Mouse (Mus musculus) embryonic facial prominence, embryonic 12.5 days (tissue): Measurements from ENCODE around the gene Dennd1a. TPM values are rescaled to one million over a fixed set of nuclear protein-coding genes. Genes with fewer than 3 reads are reported as not detected.

ENCODE experiments used
- ATAC-seq: fragments of 200-750 bp; cut with Nextera tagmentation; 2 replicates; pipeline ENCODE4 v1.8.0; 2017; ENCODE audit not compliant: insufficient number of reproducible peaks, insufficient read depth, low FRiP score, low TSS enrichment
- H3K27ac ChIP-seq: fragments of 300-500 bp; sonication (generic); 2 replicates; pipeline ENCODE4 v1.5.1; 2016; ENCODE audit warnings: mild to moderate bottlenecking
- H3K27me3 ChIP-seq: fragments of 300-500 bp; sonication (generic); 2 replicates; pipeline ENCODE4 v1.6.1; 2016; ENCODE audit warnings: mild to moderate bottlenecking, moderate library complexity
- H3K36me3 ChIP-seq: fragments of 300-500 bp; sonication (generic); 2 replicates; pipeline ENCODE4 v1.6.1; 2016; ENCODE audit warnings: mild to moderate bottlenecking
- H3K4me1 ChIP-seq: fragments of 300-500 bp; sonication (generic); 2 replicates; pipeline ENCODE4 v1.6.1; 2016
- H3K4me2 ChIP-seq: fragments of 300-500 bp; sonication (generic); replicated peaks from 2 replicates; pipeline ENCODE4 v1.6.1; 2016; ENCODE audit warnings: mild to moderate bottlenecking, moderate library complexity
- H3K4me3 ChIP-seq: fragments of 300-500 bp; sonication (generic); 2 replicates; pipeline ENCODE4 v1.5.1; 2016; ENCODE audit warnings: mild to moderate bottlenecking
- H3K9ac ChIP-seq: fragments of 300-500 bp; sonication (generic); 2 replicates; pipeline ENCODE4 v1.6.1; 2016; ENCODE audit warnings: mild to moderate bottlenecking, moderate library complexity
- H3K9me3 ChIP-seq: fragments of 300-500 bp; sonication (generic); 2 replicates; pipeline ENCODE4 v1.6.1; 2016; ENCODE audit warnings: mild to moderate bottlenecking, moderate library complexity
- WGBS: fragments of 180-500 bp; shearing (Covaris S2); methylation state at CpG from one replicate; pipeline ENCODE4 v1.1.7; 2016; 5-methylcytosine and 5-hydroxymethylcytosine counted together
- polyA plus RNA-seq: library from polyadenylated mRNA; unstranded; fragments of >200 nt; fragmentation: Nextera tagmentation; extraction: Ambion mirVana; gene quantifications from 2 replicates; pipeline ENCODE4 v1.2.1, GENCODE M21; 2016

Dennd1a gene
- polyA plus RNA-seq, 1 experiment from 2014 or later = 21.4 TPM

DNA sequence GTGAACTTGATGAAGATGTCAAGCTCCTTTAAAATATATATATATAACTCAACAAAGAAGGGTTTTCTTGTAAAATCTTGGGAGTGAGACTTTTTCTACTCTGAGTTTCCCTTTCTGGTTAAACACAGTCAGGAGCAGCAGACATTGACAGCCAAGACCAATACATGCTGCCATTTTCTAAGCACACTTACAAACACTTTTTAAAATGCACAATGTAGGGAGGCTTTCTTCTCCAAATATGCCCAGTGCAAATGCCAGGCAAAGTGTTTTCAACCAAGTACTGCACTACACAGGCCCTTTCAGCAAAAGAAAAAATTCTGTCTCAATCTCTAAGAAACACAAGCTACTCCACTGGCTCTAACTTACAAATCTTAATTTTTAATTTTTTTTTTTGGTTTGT, 65.7 kb downstream of the Dennd1a start:
- Histone ChIP-seq H3K4me3 (no peak overlapping the region), H3K4me2 (no peak overlapping the region), H3K9me3 (no peaks in the 10 kb centered on the region), H3K27ac (no peak overlapping the region), H3K9ac (no peak overlapping the region), H3K4me1 (peaks cover 11% of the 10 kb centered on the region), H3K36me3 (no peaks in the 10 kb centered on the region), H3K27me3 (no peaks in the 10 kb centered on the region)
- ATAC-seq = no peak

DNA sequence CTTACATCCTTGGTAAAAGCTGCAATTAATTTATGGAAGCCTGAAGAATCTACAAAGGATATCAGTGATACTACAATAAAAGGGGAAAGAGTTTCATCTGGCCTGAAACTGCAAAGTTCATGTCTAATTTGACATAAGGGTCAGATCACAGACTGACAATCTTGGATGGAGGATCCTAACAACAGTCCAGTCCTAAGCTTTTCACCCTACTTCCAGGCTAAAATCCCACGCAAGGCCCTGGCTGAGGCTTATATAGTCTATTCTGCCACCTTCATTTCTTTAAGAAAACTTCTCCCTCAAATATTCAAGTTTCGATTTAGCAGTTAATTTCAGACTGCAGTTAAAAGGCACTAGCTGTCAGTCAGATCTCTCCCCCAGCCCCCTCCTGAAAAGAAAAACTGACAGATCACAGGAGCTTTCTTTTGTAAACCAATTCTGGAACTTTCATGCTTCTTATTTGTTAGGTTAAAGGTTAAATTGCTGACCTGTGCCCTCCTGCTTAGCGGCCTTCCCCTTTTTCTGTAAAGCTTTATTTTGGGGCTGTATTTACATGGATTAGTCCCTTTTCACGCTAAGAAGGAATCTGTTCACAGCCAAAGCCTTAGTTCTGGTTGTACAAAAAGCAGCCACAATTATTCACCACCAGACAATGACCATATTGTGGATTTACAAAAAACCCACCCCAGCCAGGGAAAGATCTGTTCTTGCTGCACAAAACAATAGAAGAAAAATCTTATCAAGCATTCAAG, 66.3 kb downstream of the Dennd1a start:
- Histone ChIP-seq H3K4me3 (no peak overlapping the region), H3K9ac (no peak overlapping the region), H3K27me3 (no peaks in the 10 kb centered on the region), H3K4me1 (peaks cover 11% of the 10 kb centered on the region), H3K27ac (no peak overlapping the region), H3K9me3 (no peaks in the 10 kb centered on the region), H3K36me3 (no peaks in the 10 kb centered on the region), H3K4me2 (no peak overlapping the region)
- 13% methylated on average over 4 of the region's 4 CpGs for WGBS
- no peak for ATAC-seq

DNA sequence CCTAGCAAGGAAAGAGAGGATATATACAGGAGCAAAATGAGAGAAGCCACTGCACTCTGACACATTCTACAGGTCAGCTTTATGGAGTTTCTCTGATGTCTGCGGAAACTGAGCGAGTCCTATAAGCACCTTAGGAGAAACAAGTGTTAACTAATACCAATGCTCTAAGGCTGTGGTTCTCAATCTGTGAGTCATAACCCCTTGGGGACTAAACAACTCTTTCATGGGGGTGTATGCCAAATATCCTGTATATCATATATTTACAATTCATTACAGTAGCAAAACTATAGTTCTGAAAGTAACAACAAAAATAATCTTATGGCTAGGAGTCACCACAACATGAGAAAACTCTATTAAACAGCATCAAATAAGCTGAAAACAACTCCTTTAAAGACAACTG, 67.5 kb downstream of the Dennd1a start:
- ATAC-seq = no peak
- no peaks in the 10 kb centered on the region for H3K36me3 ChIP-seq
- H3K4me2 ChIP-seq = no peak overlapping the region
- no peaks in the 10 kb centered on the region for H3K27me3 ChIP-seq
- H3K27ac ChIP-seq = no peak overlapping the region
- H3K9ac ChIP-seq = no peak overlapping the region
- H3K4me1 ChIP-seq = peaks cover 11% of the 10 kb centered on the region
- 87% methylated on average over 2 of the region's 2 CpGs for WGBS
- no peak overlapping the region for H3K4me3 ChIP-seq
- H3K9me3 ChIP-seq = no peaks in the 10 kb centered on the region

GRCm38 (mm10) chr2:38213041-38213440, 74.1 kb downstream of the Dennd1a start:
- Histone ChIP-seq H3K27ac (no peak overlapping the region), H3K9ac (no peak overlapping the region), H3K27me3 (no peaks in the 10 kb centered on the region), H3K4me3 (no peak overlapping the region), H3K36me3 (no peaks in the 10 kb centered on the region), H3K4me1 (no peaks in the 10 kb centered on the region), H3K4me2 (no peak overlapping the region), H3K9me3 (no peaks in the 10 kb centered on the region)
- WGBS = 72% methylated on average over 1 of the region's 1 CpGs
- no peak for ATAC-seq

- Histone ChIP-seq H3K4me2 (no peak overlapping the region), H3K27ac (no peak overlapping the region), H3K36me3 (no peaks in the 10 kb centered on the region), H3K4me1 (no peaks in the 10 kb centered on the region), H3K9me3 (no peaks in the 10 kb centered on the region), H3K27me3 (no peaks in the 10 kb centered on the region), H3K4me3 (no peak overlapping the region), H3K9ac (no peak overlapping the region)
- 96% methylated on average over 2 of the region's 2 CpGs for WGBS
- no peak for ATAC-seq
These were observed 75.8 kb downstream of the Dennd1a start for GRCm38 (mm10) chr2:38211426-38211825.

- H3K27ac ChIP-seq = no peak overlapping the region
- H3K4me2 ChIP-seq = no peak overlapping the region
- H3K4me3 ChIP-seq = no peak overlapping the region
- 83% methylated on average over 1 of the region's 1 CpGs for WGBS
- no peaks in the 10 kb centered on the region for H3K4me1 ChIP-seq
- ATAC-seq = no peak
- H3K9ac ChIP-seq = no peak overlapping the region
- H3K9me3 ChIP-seq = no peaks in the 10 kb centered on the region
- H3K36me3 ChIP-seq = no peaks in the 10 kb centered on the region
- H3K27me3 ChIP-seq = no peaks in the 10 kb centered on the region
These were observed 79.4 kb downstream of the Dennd1a start for GRCm38 (mm10) chr2:38207752-38208151.

DNA sequence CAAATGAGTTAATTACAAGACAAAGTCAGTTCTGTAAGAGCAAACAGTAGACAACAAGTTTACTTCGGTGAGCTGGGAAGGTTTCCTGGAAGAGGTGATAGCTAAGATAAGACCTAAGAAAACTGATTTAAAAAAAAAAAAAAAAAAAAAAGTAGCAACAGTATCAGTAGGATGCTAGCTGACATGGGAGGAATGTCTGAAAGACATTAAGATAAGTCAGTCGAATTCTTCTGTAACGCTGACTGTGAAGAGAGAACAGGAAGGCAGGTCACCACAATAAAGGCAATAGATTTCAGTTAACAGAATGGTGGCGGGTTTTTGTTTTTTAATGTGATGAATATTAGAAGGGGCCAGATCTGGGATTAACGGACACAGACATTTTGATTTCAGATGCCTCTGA, 81.9 kb downstream of the Dennd1a start:
- H3K36me3 ChIP-seq = no peaks in the 10 kb centered on the region
- no peak overlapping the region for H3K27ac ChIP-seq
- no peaks in the 10 kb centered on the region for H3K9me3 ChIP-seq
- no peak for ATAC-seq
- no peak overlapping the region for H3K4me3 ChIP-seq
- H3K4me2 ChIP-seq = no peak overlapping the region
- H3K4me1 ChIP-seq = no peaks in the 10 kb centered on the region
- no peaks in the 10 kb centered on the region for H3K27me3 ChIP-seq
- no peak overlapping the region for H3K9ac ChIP-seq
- 66% methylated on average over 5 of the region's 5 CpGs for WGBS

- Histone ChIP-seq H3K4me3 (no peak overlapping the region), H3K4me2 (no peak overlapping the region), H3K36me3 (no peaks in the 10 kb centered on the region), H3K9me3 (no peaks in the 10 kb centered on the region), H3K9ac (no peak overlapping the region), H3K4me1 (no peaks in the 10 kb centered on the region), H3K27ac (no peak overlapping the region), H3K27me3 (no peaks in the 10 kb centered on the region)
- WGBS = 58% methylated on average over 2 of the region's 2 CpGs
- ATAC-seq = no peak
These were observed 82.5 kb downstream of the Dennd1a start for GRCm38 (mm10) chr2:38204696-38205095.

DNA sequence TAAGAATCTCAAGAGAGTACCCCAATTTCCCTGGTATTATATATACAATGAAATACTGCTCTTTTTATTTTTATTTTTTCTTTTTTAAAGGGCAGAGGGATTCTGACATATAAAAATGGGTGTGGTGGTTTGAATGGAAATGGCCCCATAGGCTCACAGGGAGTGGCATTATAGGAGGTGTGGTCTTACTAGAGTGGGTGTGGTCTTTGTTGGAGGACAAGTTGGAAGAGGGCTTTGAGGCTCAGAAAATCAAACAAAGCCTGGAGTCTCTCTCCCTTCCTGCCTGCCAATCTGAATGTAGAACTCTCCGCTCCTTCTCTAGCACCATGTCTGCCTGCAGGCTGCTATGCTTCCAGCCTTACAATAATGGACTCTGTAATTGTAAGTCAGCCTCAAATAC, 89.1 kb downstream of the Dennd1a start:
- Histone ChIP-seq H3K4me3 (no peak overlapping the region), H3K27ac (no peak overlapping the region), H3K4me1 (no peaks in the 10 kb centered on the region), H3K4me2 (no peak overlapping the region), H3K27me3 (no peaks in the 10 kb centered on the region), H3K36me3 (no peaks in the 10 kb centered on the region), H3K9ac (no peak overlapping the region), H3K9me3 (no peaks in the 10 kb centered on the region)
- no peak for ATAC-seq
- 75% methylated on average over 1 of the region's 1 CpGs for WGBS

DNA sequence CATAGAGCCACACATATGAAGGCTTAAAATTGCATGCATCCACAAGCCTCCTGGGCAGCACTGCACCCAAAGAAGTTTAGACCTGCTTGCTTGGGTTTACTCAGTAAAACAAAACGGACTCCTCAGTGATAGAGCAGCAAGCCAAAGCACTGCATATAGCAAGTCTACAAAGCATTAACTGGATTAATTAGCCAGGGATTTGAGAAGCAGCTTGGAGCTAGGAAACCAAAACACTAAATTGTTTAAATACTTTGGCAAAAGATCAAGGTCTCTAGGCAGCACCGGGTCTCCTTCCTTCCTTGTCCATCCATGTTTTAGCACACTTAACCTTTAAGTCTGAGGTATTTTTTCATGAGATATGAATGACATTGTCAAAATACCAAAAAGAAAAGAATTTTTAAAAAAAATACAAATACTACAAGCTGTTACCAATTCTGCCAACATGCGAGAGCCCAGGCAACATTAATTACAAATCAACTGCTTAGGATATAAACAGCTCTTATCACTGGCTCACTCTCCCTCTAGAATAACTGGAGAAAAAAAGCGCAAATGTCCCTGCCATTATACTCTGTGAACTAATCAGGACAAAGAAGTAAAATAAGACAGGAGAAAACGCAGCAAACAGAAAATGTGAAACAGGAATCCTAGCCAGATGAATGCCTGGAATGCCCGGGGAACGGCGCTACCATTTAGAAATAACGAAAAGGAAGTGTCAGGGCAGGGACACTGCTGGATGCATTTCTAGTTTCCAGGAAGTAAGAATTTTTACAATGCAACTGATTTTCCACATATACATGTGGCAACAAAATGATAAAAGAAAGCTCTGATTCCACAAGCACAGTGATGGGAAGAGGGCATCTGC, 90.8 kb downstream of the Dennd1a start:
- no peaks in the 10 kb centered on the region for H3K9me3 ChIP-seq
- WGBS = 30% methylated on average over 9 of the region's 9 CpGs
- no peaks in the 10 kb centered on the region for H3K36me3 ChIP-seq
- H3K4me3 ChIP-seq = no peak overlapping the region
- no peak for ATAC-seq
- H3K4me2 ChIP-seq = no peak overlapping the region
- H3K4me1 ChIP-seq = no peaks in the 10 kb centered on the region
- H3K9ac ChIP-seq = no peak overlapping the region
- H3K27ac ChIP-seq = no peak overlapping the region
- no peaks in the 10 kb centered on the region for H3K27me3 ChIP-seq

GRCm38 (mm10) chr2:38192007-38192406, 95.2 kb downstream of the Dennd1a start:
- Histone ChIP-seq H3K4me1 (no peaks in the 10 kb centered on the region), H3K9me3 (no peaks in the 10 kb centered on the region), H3K27ac (no peak overlapping the region), H3K36me3 (no peaks in the 10 kb centered on the region), H3K4me3 (no peak overlapping the region), H3K4me2 (no peak overlapping the region), H3K9ac (no peak overlapping the region), H3K27me3 (no peaks in the 10 kb centered on the region)
- 88% methylated on average over 1 of the region's 1 CpGs for WGBS
- ATAC-seq = no peak

DNA sequence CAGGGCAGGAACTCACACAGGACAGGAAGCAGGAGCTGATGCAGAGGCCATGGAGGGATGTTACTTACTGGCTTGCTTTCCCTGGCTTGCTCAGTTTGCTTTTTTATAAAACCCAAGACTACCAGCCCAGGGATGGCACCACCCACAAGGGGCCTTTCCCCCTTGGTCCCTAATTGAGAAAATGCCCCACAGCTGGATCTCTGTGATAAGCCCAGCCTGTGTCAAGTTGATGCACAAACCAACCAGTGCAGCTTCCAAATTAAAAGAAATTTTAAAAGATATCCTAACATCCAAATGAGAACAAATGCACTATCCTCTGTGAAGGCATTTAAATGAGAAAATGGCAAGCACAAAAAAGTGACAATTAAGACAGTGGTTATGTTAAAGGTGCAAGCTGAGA, 95.6 kb downstream of the Dennd1a start:
- Histone ChIP-seq H3K9ac (no peak overlapping the region), H3K27me3 (no peaks in the 10 kb centered on the region), H3K4me3 (no peak overlapping the region), H3K9me3 (no peaks in the 10 kb centered on the region), H3K27ac (no peak overlapping the region), H3K36me3 (no peaks in the 10 kb centered on the region), H3K4me2 (no peak overlapping the region), H3K4me1 (no peaks in the 10 kb centered on the region)
- ATAC-seq = no peak
